ENCODE assay signal across 25 mouse cellular contexts in genomic region chr6:16514054-16514453, GRCm38 (mm10).
DNase-seq lines count a peak whose midpoint lies in the region; ATAC-seq and TF ChIP-seq lines count a peak whose summit lies in the region.
"Had no signal": no experiment of that assay in that cellular context is flagged by ENCODE, and none has a peak within 500 bp of the region (broad histone marks: within the 10 kb centered on the region; RNA-seq: fewer than 3 reads in every experiment).

No protein-coding gene starts in this region.

- no peak overlapping the region for H3K4me2 ChIP-seq in liver, embryonic 11.5 days
- no peak overlapping the region for H3K4me2 ChIP-seq in liver, postnatal 0 days (ENCODE audit: low read depth, low read length)
- H3K4me2 ChIP-seq in midbrain, embryonic 12.5 days (replicated peaks), result no peak overlapping the region
- no peak overlapping the region for H3K4me2 ChIP-seq in midbrain, embryonic 16.5 days (ENCODE audit: low read length)
- H3K4me2 ChIP-seq: forebrain, embryonic 13.5 days; heart, embryonic 13.5 days; hindbrain, embryonic 15.5 days had no signal

- H3K4me3 ChIP-seq in liver, embryonic 11.5 days (ENCODE audit: low read depth, low read length), result no peak overlapping the region
- H3K4me3 ChIP-seq in liver, postnatal 0 days (ENCODE audit: low read depth, low read length), result no peak overlapping the region
- no peak overlapping the region for H3K4me3 ChIP-seq in midbrain, embryonic 12.5 days
- H3K4me3 ChIP-seq in midbrain, embryonic 16.5 days (ENCODE audit: low read depth, low read length), result no peak overlapping the region
- H3K4me3 ChIP-seq: forebrain, embryonic 10.5 days; forebrain, embryonic 13.5 days; heart, adult 2 months; heart, embryonic 10.5 days; heart, embryonic 13.5 days; hindbrain, embryonic 10.5 days; hindbrain, embryonic 15.5 days had no signal

- no peak for DNase-seq in liver, embryonic 11.5 days (ENCODE audit: low spot score)
- DNase-seq in liver, postnatal 0 days, result no peak
- peak; percentile 84 for DNase-seq in R1 (ENCODE audit: low read depth, low spot score)
- no peak for DNase-seq in layer of hippocampus, adult 11-12 months (ENCODE audit: low spot score)
- DNase-seq: adrenal gland, adult 8-10 months; adrenal gland, postnatal 25 days; cerebellum, adult 11-12 months; cerebellum, adult 8-10 months; cerebellum, postnatal 10 days; gastrocnemius, postnatal 10 days; gastrocnemius, postnatal 36 days; heart, adult 2 months had no signal

- 61% methylated on average over 1 of the region's 1 CpGs for WGBS in liver, embryonic 11.5 days
- 64% methylated on average over 1 of the region's 1 CpGs for WGBS in liver, postnatal 0 days (ENCODE audit: insufficient replicate concordance)
- WGBS in midbrain, embryonic 12.5 days, result 48% methylated on average over 1 of the region's 1 CpGs
- 33% methylated on average over 1 of the region's 1 CpGs for WGBS in midbrain, embryonic 16.5 days

- TF ChIP-seq EP300 in liver, postnatal 0 days (IDR thresholded peaks at IDR 0.05; ENCODE audit: low read depth), result no peak

- H3K4me1 ChIP-seq in liver, embryonic 11.5 days (replicated peaks; ENCODE audit: control insufficient read depth, insufficient read depth, low read length), result no peaks in the 10 kb centered on the region
- H3K4me1 ChIP-seq in liver, postnatal 0 days (ENCODE audit: insufficient read depth), result no peaks in the 10 kb centered on the region
- H3K4me1 ChIP-seq in midbrain, embryonic 12.5 days, result no peaks in the 10 kb centered on the region
- no peaks in the 10 kb centered on the region for H3K4me1 ChIP-seq in midbrain, embryonic 16.5 days (ENCODE audit: control insufficient read depth, insufficient read depth, low read length)
- H3K4me1 ChIP-seq: forebrain, embryonic 10.5 days; forebrain, embryonic 13.5 days; heart, embryonic 10.5 days; heart, embryonic 13.5 days; hindbrain, embryonic 10.5 days; hindbrain, embryonic 15.5 days had no signal

- no peaks in the 10 kb centered on the region for H3K27me3 ChIP-seq in liver, embryonic 11.5 days (replicated peaks; ENCODE audit: control insufficient read depth, insufficient read depth, low read length)
- H3K27me3 ChIP-seq in liver, postnatal 0 days (ENCODE audit: insufficient read depth, low read length), result no peaks in the 10 kb centered on the region
- no peaks in the 10 kb centered on the region for H3K27me3 ChIP-seq in midbrain, embryonic 12.5 days
- no peaks in the 10 kb centered on the region for H3K27me3 ChIP-seq in midbrain, embryonic 16.5 days (ENCODE audit: control insufficient read depth, insufficient read depth, low read depth, low read length)
- H3K27me3 ChIP-seq: forebrain, embryonic 13.5 days; heart, embryonic 13.5 days; hindbrain, embryonic 15.5 days had no signal

- no peak overlapping the region for H3K27ac ChIP-seq in liver, embryonic 11.5 days (ENCODE audit: low read depth, low read length)
- no peak overlapping the region for H3K27ac ChIP-seq in liver, postnatal 0 days (ENCODE audit: low read depth)
- no peak overlapping the region for H3K27ac ChIP-seq in midbrain, embryonic 12.5 days (replicated peaks)
- H3K27ac ChIP-seq in midbrain, embryonic 16.5 days (ENCODE audit: low read length), result no peak overlapping the region
- H3K27ac ChIP-seq: forebrain, embryonic 10.5 days; forebrain, embryonic 13.5 days; heart, adult 2 months; heart, embryonic 10.5 days; heart, embryonic 13.5 days; hindbrain, embryonic 10.5 days; hindbrain, embryonic 15.5 days had no signal

- no peak overlapping the region for H3K9ac ChIP-seq in liver, embryonic 11.5 days (ENCODE audit: low read depth, low read length)
- H3K9ac ChIP-seq in liver, postnatal 0 days (replicated peaks), result no peak overlapping the region
- H3K9ac ChIP-seq in midbrain, embryonic 12.5 days (replicated peaks), result no peak overlapping the region
- H3K9ac ChIP-seq in midbrain, embryonic 16.5 days (ENCODE audit: low read depth, low read length), result no peak overlapping the region
- H3K9ac ChIP-seq: forebrain, embryonic 13.5 days; heart, embryonic 13.5 days; hindbrain, embryonic 15.5 days had no signal

- H3K36me3 ChIP-seq in liver, embryonic 11.5 days (ENCODE audit: control insufficient read depth, insufficient read depth, low read length), result no peaks in the 10 kb centered on the region
- no peaks in the 10 kb centered on the region for H3K36me3 ChIP-seq in liver, postnatal 0 days (replicated peaks; ENCODE audit: insufficient read depth, low read length)
- H3K36me3 ChIP-seq in midbrain, embryonic 12.5 days, result no peaks in the 10 kb centered on the region
- no peaks in the 10 kb centered on the region for H3K36me3 ChIP-seq in midbrain, embryonic 16.5 days (ENCODE audit: control insufficient read depth, insufficient read depth, low read length)
- H3K36me3 ChIP-seq: forebrain, embryonic 10.5 days; G1E; heart, embryonic 10.5 days; heart, embryonic 13.5 days; hindbrain, embryonic 10.5 days; hindbrain, embryonic 15.5 days had no signal

- TF ChIP-seq CTCF in liver, postnatal 0 days (IDR thresholded peaks at IDR 0.05; ENCODE audit: low read depth), result no peak

- peak; percentile 53; the same call in 1 of the 2 replicates for ATAC-seq in liver, embryonic 11.5 days (replicated peaks; ENCODE audit: low FRiP score)
- no peak for ATAC-seq in liver, postnatal 0 days
- peak; percentile 47; the same call in 1 of the 2 replicates for ATAC-seq in midbrain, embryonic 12.5 days (ENCODE audit: low FRiP score, low read depth)
- ATAC-seq in midbrain, embryonic 16.5 days, result no peak
- ATAC-seq: activated CD4-positive, CD25-positive, alpha-beta regulatory T cell, adult 4 months; CD4-positive, CD25-positive, alpha-beta regulatory T cell, adult 4 months; forebrain, embryonic 13.5 days; forebrain, embryonic 16.5 days; Patski had no signal

- H3K9me3 ChIP-seq in liver, embryonic 11.5 days (ENCODE audit: control insufficient read depth, low read length), result no peaks in the 10 kb centered on the region
- H3K9me3 ChIP-seq in liver, postnatal 0 days (ENCODE audit: low read length), result no peaks in the 10 kb centered on the region
- H3K9me3 ChIP-seq in midbrain, embryonic 12.5 days, result peaks cover 4% of the 10 kb centered on the region; the same call in 1 of the 2 replicates
- H3K9me3 ChIP-seq in midbrain, embryonic 16.5 days (replicated peaks; ENCODE audit: control insufficient read depth, low read length, poor library complexity, severe bottlenecking), result no peaks in the 10 kb centered on the region
- H3K9me3 ChIP-seq: forebrain, embryonic 10.5 days; forebrain, embryonic 13.5 days; heart, embryonic 13.5 days; hindbrain, embryonic 15.5 days had no signal

Comparison
In these comparisons a context has a peak if more than half of its experiments do, and no peak if none do; other contexts are left out.
1. ATAC-seq: peak in liver, embryonic 11.5 days (single experiment) and midbrain, embryonic 12.5 days (single experiment); none in liver, postnatal 0 days (single experiment) and midbrain, embryonic 16.5 days (single experiment).